Mouse (Mus musculus) heart, embryonic 15.5 days (tissue): ENCODE measurements around the gene Myl4. TPM values are rescaled to one million over a fixed set of nuclear protein-coding genes. Genes with fewer than 3 reads are reported as not detected.
A peak's percentile ranks its signal among the peaks of the same experiment; 100 is the strongest.

Source experiments
- ATAC-seq: fragments of 200-750 bp; cut with Nextera tagmentation; replicated peaks from 2 replicates; pipeline ENCODE4 v1.8.0; 2017; ENCODE audit warnings: low read depth, moderate TSS enrichment; ENCODE audit not compliant: insufficient number of reproducible peaks, insufficient read depth, low FRiP score
- H3K27ac ChIP-seq: fragments of 300-500 bp; sonication (generic); 2 replicates; pipeline ENCODE4 v1.5.1; 2015; ENCODE audit warnings: mild to moderate bottlenecking, inconsistent platforms
- H3K27me3 ChIP-seq: fragments of 300-500 bp; sonication (generic); 2 replicates; pipeline ENCODE4 v1.6.1; 2015; ENCODE audit warnings: inconsistent platforms
- H3K36me3 ChIP-seq: fragments of 300-500 bp; sonication (generic); 2 replicates; pipeline ENCODE4 v1.6.1; 2015; ENCODE audit warnings: mild to moderate bottlenecking, inconsistent platforms
- H3K4me1 ChIP-seq: fragments of 300-500 bp; sonication (generic); replicated peaks from 2 replicates; pipeline ENCODE4 v1.6.1; 2015; ENCODE audit warnings: inconsistent platforms
- H3K4me2 ChIP-seq: fragments of 300-500 bp; sonication (generic); 2 replicates; pipeline ENCODE4 v1.6.1; 2015; ENCODE audit warnings: inconsistent platforms, mild to moderate bottlenecking, moderate library complexity
- H3K4me3 ChIP-seq: fragments of 300-500 bp; sonication (generic); 2 replicates; pipeline ENCODE4 v1.5.1; 2015; ENCODE audit warnings: mild to moderate bottlenecking, inconsistent platforms
- H3K9ac ChIP-seq: fragments of 300-500 bp; sonication (generic); 2 replicates; pipeline ENCODE4 v1.6.1; 2015; ENCODE audit warnings: mild to moderate bottlenecking, inconsistent platforms
- H3K9me3 ChIP-seq: fragments of 300-500 bp; sonication (generic); replicated peaks from 2 replicates; pipeline ENCODE4 v1.6.1; 2016; ENCODE audit warnings: inconsistent platforms
- WGBS: fragments of 180-500 bp; shearing (Covaris S2); methylation state at CpG from one replicate; pipeline ENCODE4 v1.1.7; 2015; ENCODE audit warnings: mixed read lengths; 5-methylcytosine and 5-hydroxymethylcytosine counted together
- polyA plus RNA-seq: library from polyadenylated mRNA; unstranded; fragments of >200 nt; fragmentation: Nextera tagmentation; extraction: Ambion mirVana; gene quantifications from 2 replicates; pipeline ENCODE4 v1.2.1, GENCODE M21; 2015

The Myl4 gene
- polyA plus RNA-seq, 1 experiment from 2014 or later: 1,694 TPM

GRCm38 (mm10) chr11:104622040-104622962 lies 71.8 kb downstream of the Myl4 start:
- Histone ChIP-seq H3K4me2 (no peak overlapping the region), H3K9ac (no peak overlapping the region), H3K36me3 (no peaks in the 10 kb centered on the region), H3K4me3 (no peak overlapping the region), H3K9me3 (no peaks in the 10 kb centered on the region), H3K27me3 (no peaks in the 10 kb centered on the region), H3K4me1 (peaks cover 30% of the 10 kb centered on the region), H3K27ac (no peak overlapping the region)
- WGBS: 30% methylated on average over 12 of the region's 12 CpGs
- no peak for ATAC-seq

DNA sequence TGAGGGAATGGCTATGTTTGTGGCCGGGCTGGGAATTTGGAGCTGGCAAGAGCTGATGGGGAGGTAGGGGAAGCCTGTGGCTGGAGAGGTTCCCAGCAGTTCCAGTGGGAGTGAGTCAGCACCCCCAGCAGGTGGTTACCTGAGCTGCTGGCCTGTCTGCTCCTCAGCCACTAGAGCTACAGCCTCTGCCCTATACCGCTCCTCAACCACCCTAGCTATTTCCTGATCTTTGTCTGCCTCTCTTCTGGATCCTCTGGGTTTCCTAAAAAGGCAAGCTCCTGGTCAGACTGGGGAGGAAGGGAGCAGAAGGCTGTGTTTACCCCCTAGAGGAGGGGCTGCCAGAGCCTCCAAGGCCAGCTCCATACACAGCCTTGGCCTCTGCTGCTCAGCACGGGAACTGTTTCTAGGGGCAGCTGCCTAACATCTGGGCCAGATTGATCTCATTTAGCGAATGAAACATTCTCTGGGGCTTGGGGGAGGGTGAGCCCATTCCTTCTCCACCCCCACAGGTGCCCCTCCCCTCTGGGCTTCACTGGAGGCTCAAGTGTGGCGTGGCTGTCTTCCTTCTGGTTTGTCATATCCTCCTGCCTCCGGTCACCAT lies 74.4 kb downstream of the Myl4 start:
- Histone ChIP-seq H3K9ac (no peak overlapping the region), H3K4me2 (no peak overlapping the region), H3K27me3 (no peaks in the 10 kb centered on the region), H3K4me1 (peaks cover 24% of the 10 kb centered on the region), H3K36me3 (no peaks in the 10 kb centered on the region), H3K27ac (peak overlapping the region; percentile 29), H3K9me3 (no peaks in the 10 kb centered on the region), H3K4me3 (no peak overlapping the region)
- 0 out of 2 replicates have a peak, but pooled peaks have one; percentile 12 for ATAC-seq
- WGBS: 28% methylated on average over 6 of the region's 6 CpGs

DNA sequence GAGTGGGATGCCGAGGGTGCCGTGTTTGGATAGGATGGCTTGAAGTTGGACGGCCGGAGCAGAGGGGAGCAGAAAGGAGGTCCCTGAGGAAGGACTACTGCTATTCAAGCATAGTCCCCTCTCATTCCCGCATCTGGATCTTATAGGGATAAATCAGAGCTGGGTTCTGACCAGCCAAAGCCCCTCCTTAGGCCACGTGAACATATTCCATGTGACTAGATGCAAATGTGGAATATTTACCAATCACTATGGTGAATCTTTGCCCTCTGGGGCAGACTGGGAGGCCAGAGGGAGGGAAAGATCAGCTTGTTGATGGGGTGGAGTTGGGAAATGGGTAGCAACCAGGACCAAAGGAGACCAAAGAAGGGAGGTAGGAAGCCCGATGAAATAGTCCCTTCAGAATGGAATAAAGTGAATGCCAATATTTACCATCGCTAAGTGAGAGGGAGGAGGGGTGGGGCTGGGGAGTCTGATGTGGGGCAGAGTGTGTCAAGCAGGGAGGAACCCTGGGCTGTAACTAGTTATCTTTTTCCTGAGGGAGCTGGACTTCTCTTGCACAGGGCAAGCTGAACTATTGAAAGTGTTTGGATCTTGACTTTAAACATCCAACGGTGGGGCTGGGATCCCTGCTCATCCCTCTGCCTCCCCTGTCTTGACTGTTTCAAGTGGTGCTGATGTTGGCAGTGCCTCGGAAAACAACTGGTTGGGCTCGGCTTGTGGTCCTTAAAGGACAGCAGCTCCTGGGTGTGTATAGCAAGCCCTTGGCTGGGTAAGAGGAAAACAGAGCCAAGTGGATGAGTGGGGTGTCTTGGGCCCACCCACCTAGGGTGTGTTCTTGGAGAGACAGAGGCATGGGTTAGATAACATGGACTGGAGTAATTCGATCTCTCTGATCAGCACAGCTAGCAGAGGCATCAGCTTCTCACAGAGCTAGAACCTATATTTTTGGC lies 75.3 kb downstream of the Myl4 start:
- ATAC-seq: peak; percentile 68
- H3K4me1 ChIP-seq: peaks cover 24% of the 10 kb centered on the region
- peak overlapping the region; percentile 29; the same call in 1 of the 2 replicates for H3K27ac ChIP-seq
- no peaks in the 10 kb centered on the region for H3K9me3 ChIP-seq
- no peaks in the 10 kb centered on the region for H3K27me3 ChIP-seq
- no peak overlapping the region for H3K4me3 ChIP-seq
- no peaks in the 10 kb centered on the region for H3K36me3 ChIP-seq
- 29% methylated on average over 12 of the region's 12 CpGs for WGBS
- H3K4me2 ChIP-seq: no peak overlapping the region
- no peak overlapping the region for H3K9ac ChIP-seq

DNA sequence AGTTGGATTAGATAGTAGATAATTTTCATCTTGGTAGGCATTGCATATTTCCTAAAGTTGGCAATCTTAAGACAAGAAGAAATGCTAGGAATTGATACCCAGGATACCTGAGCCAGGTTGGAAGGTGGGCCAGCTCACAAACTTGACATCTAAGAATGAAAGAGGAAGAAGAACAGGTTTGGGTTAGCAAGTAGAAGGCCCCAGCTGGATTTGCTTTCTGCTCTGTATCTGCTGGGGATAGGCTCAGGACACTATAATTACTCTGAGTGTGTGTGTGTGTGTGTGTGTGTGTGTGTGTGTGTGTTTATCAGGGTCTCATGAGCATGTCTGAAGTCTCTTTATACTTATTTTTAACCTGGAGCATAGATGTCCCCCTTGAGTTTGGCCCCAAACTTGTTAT lies 76.2 kb downstream of the Myl4 start:
- ATAC-seq: no peak
- Histone ChIP-seq H3K9me3 (no peaks in the 10 kb centered on the region), H3K4me2 (no peak overlapping the region), H3K9ac (no peak overlapping the region), H3K27ac (no peak overlapping the region), H3K4me1 (peaks cover 24% of the 10 kb centered on the region), H3K4me3 (no peak overlapping the region), H3K36me3 (no peaks in the 10 kb centered on the region), H3K27me3 (no peaks in the 10 kb centered on the region)

- H3K4me1 ChIP-seq: peaks cover 20% of the 10 kb centered on the region
- H3K4me3 ChIP-seq: no peak overlapping the region
- ATAC-seq: no peak
- 57% methylated on average over 11 of the region's 11 CpGs for WGBS
- no peak overlapping the region for H3K9ac ChIP-seq
- no peak overlapping the region for H3K4me2 ChIP-seq
- no peaks in the 10 kb centered on the region for H3K9me3 ChIP-seq
- H3K36me3 ChIP-seq: no peaks in the 10 kb centered on the region
- H3K27me3 ChIP-seq: no peaks in the 10 kb centered on the region
- no peak overlapping the region for H3K27ac ChIP-seq
These were observed 77.3 kb downstream of the Myl4 start for GRCm38 (mm10) chr11:104627616-104628301.

- WGBS: 76% methylated on average over 5 of the region's 5 CpGs
- H3K9ac ChIP-seq: no peak overlapping the region
- no peaks in the 10 kb centered on the region for H3K9me3 ChIP-seq
- no peak for ATAC-seq
- H3K4me3 ChIP-seq: no peak overlapping the region
- no peaks in the 10 kb centered on the region for H3K27me3 ChIP-seq
- no peaks in the 10 kb centered on the region for H3K36me3 ChIP-seq
- H3K4me1 ChIP-seq: peaks cover 20% of the 10 kb centered on the region
- no peak overlapping the region for H3K4me2 ChIP-seq
- no peak overlapping the region for H3K27ac ChIP-seq
These were observed 78.1 kb downstream of the Myl4 start for GRCm38 (mm10) chr11:104628566-104628965.

- Histone ChIP-seq H3K36me3 (no peaks in the 10 kb centered on the region), H3K27me3 (no peaks in the 10 kb centered on the region), H3K4me2 (no peak overlapping the region), H3K27ac (no peak overlapping the region), H3K4me3 (no peak overlapping the region), H3K9me3 (no peaks in the 10 kb centered on the region), H3K9ac (no peak overlapping the region), H3K4me1 (peaks cover 11% of the 10 kb centered on the region)
- no peak for ATAC-seq
- WGBS: 58% methylated on average over 7 of the region's 7 CpGs
These were observed 79.8 kb downstream of the Myl4 start for GRCm38 (mm10) chr11:104630185-104630835.

DNA sequence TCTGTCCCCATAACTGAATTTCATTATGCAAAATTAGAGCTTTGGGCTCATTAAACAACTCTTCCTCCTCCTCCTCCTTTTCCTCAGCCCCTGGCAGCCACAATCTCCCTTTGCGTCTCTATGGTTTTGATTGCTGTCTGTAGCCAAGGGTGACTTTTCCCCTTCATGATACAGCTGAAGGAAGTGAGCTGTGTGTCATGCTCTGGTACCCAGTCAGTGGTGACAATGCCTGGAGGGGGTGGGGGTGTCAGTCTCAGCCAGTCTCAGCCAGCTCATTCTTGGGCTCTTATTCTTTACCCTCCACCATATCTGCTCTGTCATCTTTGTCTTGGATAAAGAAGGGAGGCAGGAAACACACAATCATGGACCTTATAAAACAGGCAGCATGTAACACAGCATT lies 80.8 kb downstream of the Myl4 start:
- whole genome bisulfite sequencing: 54% methylated on average over 1 of the region's 1 CpGs
- no peak overlapping the region for H3K27ac ChIP-seq
- no peaks in the 10 kb centered on the region for H3K27me3 ChIP-seq
- ATAC-seq: no peak
- no peak overlapping the region for H3K4me3 ChIP-seq
- no peak overlapping the region for H3K4me2 ChIP-seq
- H3K9me3 ChIP-seq: no peaks in the 10 kb centered on the region
- no peak overlapping the region for H3K9ac ChIP-seq
- H3K36me3 ChIP-seq: no peaks in the 10 kb centered on the region
- peaks cover 1% of the 10 kb centered on the region; the same call in 1 of the 2 replicates for H3K4me1 ChIP-seq

DNA sequence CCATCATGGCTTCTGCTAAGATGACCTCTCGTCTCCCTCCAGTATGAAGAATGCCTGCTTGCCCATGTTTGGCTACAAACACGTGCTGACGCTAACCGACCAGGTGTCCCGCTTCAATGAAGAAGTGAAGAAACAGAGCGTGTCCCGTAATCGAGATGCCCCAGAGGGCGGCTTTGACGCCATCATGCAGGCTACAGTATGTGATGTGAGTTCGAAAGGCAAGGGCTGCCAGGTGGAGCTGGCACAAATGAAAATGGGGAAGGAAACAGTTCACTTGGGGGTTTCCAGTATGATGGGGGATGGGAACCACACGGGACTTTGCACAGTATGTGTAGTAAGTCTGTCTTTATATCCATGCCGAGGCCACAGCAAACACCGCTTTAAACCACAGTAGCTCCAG lies 86.5 kb downstream of the Myl4 start:
- Histone ChIP-seq H3K9me3 (no peaks in the 10 kb centered on the region), H3K4me1 (no peaks in the 10 kb centered on the region), H3K9ac (no peak overlapping the region), H3K36me3 (no peaks in the 10 kb centered on the region), H3K27ac (no peak overlapping the region), H3K4me2 (no peak overlapping the region), H3K4me3 (no peak overlapping the region), H3K27me3 (no peaks in the 10 kb centered on the region)
- ATAC-seq: no peak
- WGBS: 85% methylated on average over 14 of the region's 14 CpGs

DNA sequence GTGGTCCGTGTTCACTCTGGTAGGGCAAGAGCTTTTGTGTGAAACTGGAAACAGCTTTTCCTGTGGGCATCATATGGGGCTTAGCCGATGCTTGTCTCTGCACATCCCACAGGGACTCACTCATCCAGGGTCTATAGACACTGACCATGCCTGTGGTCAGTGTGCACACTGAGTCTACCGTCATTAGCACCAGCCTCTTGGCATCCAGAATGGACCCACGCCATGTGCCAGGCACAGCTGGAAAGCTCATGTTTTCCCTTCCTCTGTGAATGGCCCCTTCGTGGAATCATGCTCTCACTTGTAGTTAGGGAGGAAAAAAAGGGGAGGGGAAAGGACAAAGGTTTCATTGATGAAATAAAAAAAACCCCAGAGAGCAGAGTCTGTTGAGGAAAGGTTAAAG lies 87.5 kb downstream of the Myl4 start:
- H3K9ac ChIP-seq: no peak overlapping the region
- 76% methylated on average over 5 of the region's 5 CpGs for WGBS
- H3K36me3 ChIP-seq: no peaks in the 10 kb centered on the region
- no peaks in the 10 kb centered on the region for H3K4me1 ChIP-seq
- H3K27ac ChIP-seq: no peak overlapping the region
- H3K4me2 ChIP-seq: no peak overlapping the region
- no peak for ATAC-seq
- H3K4me3 ChIP-seq: no peak overlapping the region
- H3K27me3 ChIP-seq: no peaks in the 10 kb centered on the region
- no peaks in the 10 kb centered on the region for H3K9me3 ChIP-seq
